Comparison of ENCODE assay signal across 9 mouse cellular contexts in genomic region chr15:97003851-97004524, GRCm38 (mm10). TPM values are rescaled to one million over a fixed set of nuclear protein-coding genes. Genes with fewer than 3 reads are reported as not detected.
DNase-seq lines count a peak whose midpoint lies in the region; ATAC-seq lines count a peak whose summit lies in the region.
"Had no signal": no experiment of that assay in that cellular context is flagged by ENCODE, and none has a peak within 500 bp of the region (broad histone marks: within the 10 kb centered on the region; RNA-seq: fewer than 3 reads in every experiment).

No protein-coding gene starts in this region.

- H3K27ac ChIP-seq in embryonic facial prominence, embryonic 10.5 days (replicated peaks) = peak overlapping the region; percentile 35; the same call in 1 of the 2 replicates
- peak overlapping the region; percentile 94 for H3K27ac ChIP-seq in heart, embryonic 16.5 days (ENCODE audit: low read length)
- 0 out of 2 replicates have a peak overlapping the region, but pooled peaks have one; percentile 16 for H3K27ac ChIP-seq in limb, embryonic 11.5 days (replicated peaks; ENCODE audit: low read depth, low read length)
- H3K27ac ChIP-seq in hindbrain, embryonic 10.5 days = no peak overlapping the region

- H3K27me3 ChIP-seq in embryonic facial prominence, embryonic 10.5 days (replicated peaks; ENCODE audit: low read depth, poor library complexity, severe bottlenecking) = no peaks in the 10 kb centered on the region
- H3K27me3 ChIP-seq in heart, embryonic 16.5 days (ENCODE audit: control insufficient read depth, insufficient read depth, low read length) = no peaks in the 10 kb centered on the region
- H3K27me3 ChIP-seq in limb, embryonic 11.5 days (ENCODE audit: control insufficient read depth, insufficient read depth, low read length) = no peaks in the 10 kb centered on the region
- H3K27me3 ChIP-seq in hindbrain, embryonic 10.5 days (ENCODE audit: insufficient read depth, poor library complexity, severe bottlenecking) = no peaks in the 10 kb centered on the region

- ATAC-seq in heart, embryonic 16.5 days (replicated peaks; ENCODE audit: extremely low read depth, insufficient read depth, low FRiP score) = peak; percentile 79
- ATAC-seq in limb, embryonic 11.5 days (ENCODE audit: insufficient number of reproducible peaks, low FRiP score, low TSS enrichment, low read depth) = no peak

- peak overlapping the region; percentile 52 for H3K9ac ChIP-seq in heart, embryonic 16.5 days (ENCODE audit: low read length)
- H3K9ac ChIP-seq in limb, embryonic 11.5 days (ENCODE audit: low read length) = no peak overlapping the region

- H3K4me2 ChIP-seq in heart, embryonic 16.5 days (ENCODE audit: low read depth, low read length) = peak overlapping the region; percentile 39
- H3K4me2 ChIP-seq in limb, embryonic 11.5 days (ENCODE audit: low read depth, severe bottlenecking) = no peak overlapping the region

- H3K36me3 ChIP-seq in embryonic facial prominence, embryonic 10.5 days (replicated peaks) = peaks cover 41% of the 10 kb centered on the region
- H3K36me3 ChIP-seq in heart, embryonic 16.5 days (ENCODE audit: control insufficient read depth, insufficient read depth) = peaks cover 7% of the 10 kb centered on the region; the same call in 1 of the 2 replicates
- H3K36me3 ChIP-seq in limb, embryonic 11.5 days (ENCODE audit: control insufficient read depth, insufficient read depth, low read length) = no peaks in the 10 kb centered on the region; the same call in 1 of the 2 replicates
- H3K36me3 ChIP-seq in hindbrain, embryonic 10.5 days = 0 out of 2 replicates have a peak, but pooled peaks cover 3% of the 10 kb centered on the region

- DNase-seq in 3134 (ENCODE audit: extremely low read depth, insufficient read length, low spot score) = peak; percentile 69
- DNase-seq in embryonic facial prominence, embryonic 10.5 days (ENCODE audit: low spot score) = peak; percentile 28
- DNase-seq in limb, embryonic 11.5 days (ENCODE audit: low spot score) = no peak
- no peak for DNase-seq in frontal cortex, postnatal 14 days (ENCODE audit: low spot score in 2 of 2)
- DNase-seq in frontal cortex, postnatal 25 days (ENCODE audit: low spot score in 2 of 2) = no peak
- DNase-seq in hindbrain, embryonic 10.5 days (ENCODE audit: low spot score) = no peak
- no peak for DNase-seq in thymus, postnatal 36 days
- DNase-seq: cerebellum, adult 8-10 months had no signal

- H3K4me1 ChIP-seq in embryonic facial prominence, embryonic 10.5 days = peaks cover 55% of the 10 kb centered on the region
- H3K4me1 ChIP-seq in heart, embryonic 16.5 days (ENCODE audit: control insufficient read depth, insufficient read depth, low read length) = peaks cover 43% of the 10 kb centered on the region
- H3K4me1 ChIP-seq in limb, embryonic 11.5 days (ENCODE audit: control insufficient read depth, insufficient read depth, low read length) = peaks cover 25% of the 10 kb centered on the region
- H3K4me1 ChIP-seq in hindbrain, embryonic 10.5 days (replicated peaks) = peaks cover 24% of the 10 kb centered on the region

- H3K9me3 ChIP-seq in embryonic facial prominence, embryonic 10.5 days = no peaks in the 10 kb centered on the region
- no peaks in the 10 kb centered on the region for H3K9me3 ChIP-seq in heart, embryonic 16.5 days (replicated peaks; ENCODE audit: control insufficient read depth, low read length)
- no peaks in the 10 kb centered on the region for H3K9me3 ChIP-seq in limb, embryonic 11.5 days (ENCODE audit: control insufficient read depth, low read length)
- H3K9me3 ChIP-seq in hindbrain, embryonic 10.5 days = no peaks in the 10 kb centered on the region

- WGBS in embryonic facial prominence, embryonic 10.5 days = 67% methylated on average over 10 of the region's 10 CpGs
- WGBS in heart, embryonic 16.5 days = 14% methylated on average over 10 of the region's 10 CpGs
- 66% methylated on average over 10 of the region's 10 CpGs for WGBS in limb, embryonic 11.5 days
- WGBS in hindbrain, embryonic 10.5 days = 80% methylated on average over 10 of the region's 10 CpGs

- H3K4me3 ChIP-seq in embryonic facial prominence, embryonic 10.5 days = no peak overlapping the region
- H3K4me3 ChIP-seq in heart, embryonic 16.5 days (ENCODE audit: low read length) = no peak overlapping the region
- H3K4me3 ChIP-seq in limb, embryonic 11.5 days (ENCODE audit: low read depth, low read length) = no peak overlapping the region
- no peak overlapping the region for H3K4me3 ChIP-seq in hindbrain, embryonic 10.5 days

RNA-seq across cellular contexts. Expression of gene Slc38a4, which starts 51.8 kb away (rescaled TPM):
- 53.5 and 57.2 TPM in 2 replicates for polyA plus RNA-seq in embryonic facial prominence, embryonic 10.5 days (2016; fragmentation: Nextera tagmentation; extraction: Ambion mirVana)
- polyA plus RNA-seq in heart, embryonic 16.5 days (2015; fragmentation: Nextera tagmentation; extraction: Ambion mirVana) = 95.0 and 96.5 TPM in 2 replicates
- 73.8 and 75.6 TPM in 2 replicates for polyA plus RNA-seq in limb, embryonic 11.5 days (2014; fragmentation: Nextera tagmentation; extraction: Ambion mirVana)
- 28.6 and 37.9 TPM in 2 replicates for polyA plus RNA-seq in hindbrain, embryonic 10.5 days (2016; fragmentation: Nextera tagmentation; extraction: Ambion mirVana)

Comparison
In these comparisons a context has a peak if more than half of its experiments do, and no peak if none do; other contexts are left out.
1. DNase-seq: peak in 3134 (single experiment) and embryonic facial prominence, embryonic 10.5 days (single experiment); none in limb, embryonic 11.5 days (single experiment), frontal cortex, postnatal 14 days (0 of 2), frontal cortex, postnatal 25 days (0 of 2), hindbrain, embryonic 10.5 days (single experiment) and thymus, postnatal 36 days (0 of 2).